Mouse (Mus musculus): Measurements from ENCODE around the gene Apol8. TPM values are rescaled to one million over a fixed set of nuclear protein-coding genes. Genes with fewer than 3 reads are reported as not detected.
"Not testable (repeated sequence)": the region's sequence is repeated elsewhere in the genome, so short reads cannot be mapped to it uniquely, and the experiment has no call there.

The Apol8 gene
- polyA plus RNA-seq, 1 experiment from 2014 or later, result 0.20 TPM

DNA sequence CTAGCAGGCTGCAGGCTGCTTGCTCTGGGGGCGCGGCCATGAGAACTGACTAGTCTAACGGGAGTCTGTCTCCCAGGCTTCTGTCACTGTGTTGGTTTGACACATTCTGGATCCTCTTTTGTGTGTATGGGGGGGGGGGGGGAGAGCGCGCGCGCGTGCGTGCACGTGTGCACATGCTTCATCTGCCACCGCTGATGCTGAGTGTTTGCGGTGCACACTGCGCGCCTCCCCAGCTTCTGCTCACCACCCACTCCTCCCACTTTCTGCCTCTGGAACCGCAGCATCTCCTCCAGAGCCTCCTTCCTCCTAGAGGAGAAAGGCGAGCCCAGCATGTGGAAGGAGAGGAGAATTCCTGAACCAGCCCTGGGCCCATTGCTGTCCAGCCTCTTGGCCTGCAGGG is 3.2 kb upstream of the Apol8 start:
- H3K27ac ChIP-seq, result no peak overlapping the region
- peaks cover 3% of the 10 kb centered on the region; the same call in 1 of the 2 replicates for H3K4me1 ChIP-seq
- no peak for DNase-seq (ENCODE audit: low spot score)
- H3K9me3 ChIP-seq (replicated peaks), result no peaks in the 10 kb centered on the region
- 95% methylated on average over 16 of the region's 16 CpGs for WGBS
- no peaks in the 10 kb centered on the region for H3K27me3 ChIP-seq (ENCODE audit: low read depth, poor library complexity, severe bottlenecking)
- H3K36me3 ChIP-seq, result peaks cover 58% of the 10 kb centered on the region
- H3K4me3 ChIP-seq, result no peak overlapping the region

DNA sequence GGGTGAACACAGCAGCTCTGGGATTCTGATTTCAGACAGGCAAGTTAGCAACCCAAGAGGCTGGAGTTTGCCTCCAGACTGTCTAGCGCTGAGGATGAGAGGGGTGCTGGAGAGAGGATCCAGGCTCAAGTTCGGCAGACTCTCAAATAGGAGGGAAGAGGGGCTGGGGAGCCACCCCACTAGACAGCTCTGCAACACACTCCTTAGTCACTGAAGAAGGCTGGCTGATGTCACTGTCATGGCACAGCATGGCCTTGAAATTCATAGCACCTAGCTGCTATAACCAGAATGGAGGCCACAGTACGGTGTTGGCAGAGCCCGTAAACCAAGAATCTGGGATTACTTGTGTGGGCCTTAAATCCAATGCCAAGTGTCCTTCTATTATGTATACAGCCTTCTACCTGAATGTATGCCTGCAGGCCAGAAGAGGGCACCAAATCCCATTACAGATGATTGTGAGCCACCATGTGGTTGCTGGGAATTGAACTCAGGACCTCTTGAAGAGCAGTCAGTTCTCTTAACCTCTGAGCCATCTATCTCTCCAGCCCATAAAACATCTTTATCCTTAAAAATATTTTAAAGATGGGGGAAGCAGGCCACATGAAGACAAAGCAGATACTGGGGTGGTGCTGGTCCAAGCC is 903 bp upstream of the Apol8 start:
- DNase-seq (ENCODE audit: low spot score), result no peak
- H3K27ac ChIP-seq, result no peak overlapping the region
- no peak overlapping the region for H3K4me3 ChIP-seq
- peaks cover 35% of the 10 kb centered on the region for H3K36me3 ChIP-seq
- 82% methylated on average over 4 of the region's 4 CpGs for WGBS
- peaks cover 3% of the 10 kb centered on the region; the same call in 1 of the 2 replicates for H3K4me1 ChIP-seq
- H3K27me3 ChIP-seq (ENCODE audit: low read depth, poor library complexity, severe bottlenecking), result no peaks in the 10 kb centered on the region
- no peaks in the 10 kb centered on the region for H3K9me3 ChIP-seq (replicated peaks)

DNA sequence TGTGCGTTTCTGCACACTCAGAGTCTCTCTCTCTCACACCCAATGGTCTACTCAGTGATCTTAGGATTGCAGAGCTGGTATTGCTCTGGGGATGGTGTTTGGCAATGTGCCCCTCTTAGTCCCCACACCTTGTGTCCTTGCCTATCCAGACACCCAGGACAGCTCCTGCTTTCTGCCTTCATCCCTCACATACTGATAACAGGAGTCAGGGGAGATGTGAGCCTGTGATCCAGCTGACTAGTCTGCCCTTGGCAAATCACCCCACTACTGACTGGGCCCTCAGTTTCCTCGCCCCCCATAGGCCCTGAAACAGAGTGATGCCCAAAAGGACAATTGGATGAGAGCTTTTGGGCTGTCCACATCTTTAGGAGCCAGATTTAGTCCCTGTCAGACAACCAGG is 722 bp downstream of the Apol8 start:
- Histone ChIP-seq H3K36me3 (peaks cover 19% of the 10 kb centered on the region), H3K27ac (no peak overlapping the region), H3K27me3 (ENCODE audit: low read depth, poor library complexity, severe bottlenecking) (no peaks in the 10 kb centered on the region), H3K9me3 (replicated peaks) (no peaks in the 10 kb centered on the region), H3K4me3 (no peak overlapping the region), H3K4me1 (peaks cover 3% of the 10 kb centered on the region; the same call in 1 of the 2 replicates)
- no peak for DNase-seq (ENCODE audit: low spot score)
- WGBS, result 64% methylated on average over 2 of the region's 2 CpGs

DNA sequence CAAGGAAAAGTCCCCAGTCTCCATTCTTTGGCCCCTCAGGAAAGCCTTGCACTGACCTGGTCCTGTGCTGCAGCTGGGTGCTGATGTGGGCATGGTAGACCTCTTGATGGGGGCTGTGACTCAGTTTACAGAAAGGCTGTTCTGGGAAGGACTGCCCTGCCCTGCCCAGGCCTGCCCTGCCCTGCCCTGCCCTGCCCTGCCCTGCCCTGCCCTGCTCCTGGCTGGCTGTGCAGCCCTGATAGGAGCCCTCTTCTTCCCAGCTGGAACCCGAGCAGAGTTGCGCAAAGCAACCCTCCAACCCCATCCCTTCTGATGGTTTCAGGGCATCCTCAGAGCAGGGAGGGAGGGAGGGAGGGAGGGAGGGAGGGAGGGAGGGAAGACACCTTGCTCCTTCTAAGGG is 1.7 kb downstream of the Apol8 start:
- Histone ChIP-seq H3K9me3 (replicated peaks) (no peaks in the 10 kb centered on the region), H3K4me1 (peaks cover 3% of the 10 kb centered on the region; the same call in 1 of the 2 replicates), H3K4me3 (no peak overlapping the region), H3K36me3 (peaks cover 9% of the 10 kb centered on the region), H3K27ac (no peak overlapping the region), H3K27me3 (ENCODE audit: low read depth, poor library complexity, severe bottlenecking) (no peaks in the 10 kb centered on the region)
- no peak for DNase-seq (ENCODE audit: low spot score)
- WGBS, result 43% methylated on average over 2 of the region's 2 CpGs

DNA sequence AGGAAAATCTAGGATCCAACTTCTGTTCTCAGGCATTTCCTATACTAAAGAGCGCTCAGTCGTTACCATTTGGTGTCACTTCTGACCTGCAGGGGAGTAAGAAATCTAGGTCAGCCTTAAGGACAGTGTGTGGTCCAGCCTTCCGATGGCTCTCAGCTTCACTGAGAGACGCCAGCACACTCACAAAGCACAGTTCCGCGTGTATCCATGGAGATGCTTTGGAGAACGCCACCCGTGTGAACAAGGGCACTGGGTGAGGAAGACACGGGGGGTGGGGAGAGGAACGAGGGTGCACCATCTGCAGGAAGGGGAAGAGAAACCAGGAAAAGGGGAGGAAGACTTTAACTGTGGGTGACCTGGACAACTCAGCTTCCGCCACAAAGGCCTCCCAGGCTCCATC is 4.4 kb downstream of the Apol8 start:
- DNase-seq (ENCODE audit: low spot score), result no peak
- Histone ChIP-seq H3K9me3 (replicated peaks) (no peaks in the 10 kb centered on the region), H3K4me1 (peaks cover 3% of the 10 kb centered on the region; the same call in 1 of the 2 replicates), H3K27me3 (ENCODE audit: low read depth, poor library complexity, severe bottlenecking) (no peaks in the 10 kb centered on the region), H3K27ac (no peak overlapping the region), H3K4me3 (no peak overlapping the region), H3K36me3 (no peaks in the 10 kb centered on the region)
- 60% methylated on average over 11 of the region's 11 CpGs for WGBS

DNA sequence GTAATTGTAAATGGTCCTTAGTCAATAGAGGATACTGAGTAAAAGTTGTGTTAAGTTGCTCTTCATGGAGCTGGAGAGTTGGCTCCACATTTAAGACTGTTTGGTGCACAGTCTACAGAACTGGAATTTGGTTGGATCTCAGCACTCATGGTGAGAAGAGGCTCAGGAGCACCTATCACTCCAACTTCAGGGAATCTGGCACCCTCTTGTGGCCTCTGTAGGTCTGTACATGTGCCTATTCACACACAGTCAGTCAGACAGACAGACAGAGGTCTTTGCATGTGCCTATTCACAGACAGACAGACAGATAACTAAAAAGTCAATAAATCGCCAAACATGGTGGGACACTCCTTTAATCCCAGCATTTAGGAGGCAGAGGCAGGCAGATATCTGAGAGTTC is 6.3 kb downstream of the Apol8 start:
- 37% methylated on average over 1 of the region's 1 CpGs for WGBS
- no peak for DNase-seq (ENCODE audit: low spot score)
- Histone ChIP-seq H3K27ac (no peak overlapping the region), H3K4me1 (no peaks in the 10 kb centered on the region), H3K4me3 (no peak overlapping the region), H3K36me3 (no peaks in the 10 kb centered on the region), H3K27me3 (ENCODE audit: low read depth, poor library complexity, severe bottlenecking) (no peaks in the 10 kb centered on the region; the same call in 1 of the 2 replicates), H3K9me3 (replicated peaks) (no peaks in the 10 kb centered on the region)

DNA sequence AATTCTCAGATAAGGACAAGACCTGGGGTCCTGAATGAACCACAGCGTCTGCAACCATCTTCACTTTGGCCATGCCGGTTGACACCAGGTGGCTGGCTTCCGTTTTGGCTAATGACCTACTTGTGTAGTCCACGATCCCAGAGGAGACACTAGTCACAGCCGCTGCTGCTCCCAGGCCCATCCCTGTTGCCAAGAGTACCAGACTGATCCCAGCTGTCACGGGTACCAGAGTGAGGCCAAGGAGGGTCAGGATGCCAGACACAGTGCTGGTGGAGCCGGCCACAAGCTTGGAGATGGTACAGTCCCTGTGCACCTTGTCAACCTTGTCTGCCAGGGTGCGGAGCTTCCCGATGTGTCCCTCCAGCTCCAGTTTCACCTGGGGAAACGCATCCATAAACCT is 7.1 kb downstream of the Apol8 start:
- no peaks in the 10 kb centered on the region for H3K9me3 ChIP-seq (replicated peaks)
- no peak for DNase-seq (ENCODE audit: low spot score)
- 94% methylated on average over 10 of the region's 10 CpGs for WGBS
- no peaks in the 10 kb centered on the region for H3K36me3 ChIP-seq
- H3K4me1 ChIP-seq, result no peaks in the 10 kb centered on the region
- no peak overlapping the region for H3K27ac ChIP-seq
- no peaks in the 10 kb centered on the region; the same call in 1 of the 2 replicates for H3K27me3 ChIP-seq (ENCODE audit: low read depth, poor library complexity, severe bottlenecking)
- H3K4me3 ChIP-seq, result no peak overlapping the region

DNA sequence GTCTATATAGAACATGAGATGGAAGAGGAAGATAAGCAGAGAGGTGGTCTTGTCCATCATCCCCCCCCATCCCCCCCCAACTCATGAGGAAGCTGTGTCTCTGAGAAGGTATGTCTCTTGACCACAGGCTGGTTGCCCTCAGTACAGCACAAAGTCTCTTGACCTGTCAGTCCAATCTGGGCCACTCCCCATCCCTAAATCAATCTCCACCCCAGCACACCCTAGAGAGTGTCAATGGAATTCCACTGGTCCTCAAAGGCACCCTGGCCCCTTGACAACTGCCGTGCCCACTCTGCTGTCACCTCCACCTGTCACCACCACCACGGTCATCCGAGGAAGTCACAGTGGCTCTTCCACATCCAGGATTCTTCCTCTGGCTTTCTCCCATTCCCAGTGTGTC is 8.4 kb downstream of the Apol8 start:
- DNase-seq (ENCODE audit: low spot score), result no peak
- no peak overlapping the region for H3K27ac ChIP-seq
- WGBS, result 75% methylated on average over 3 of the region's 3 CpGs
- no peaks in the 10 kb centered on the region for H3K36me3 ChIP-seq
- no peaks in the 10 kb centered on the region for H3K9me3 ChIP-seq (replicated peaks)
- H3K27me3 ChIP-seq (ENCODE audit: low read depth, poor library complexity, severe bottlenecking), result no peaks in the 10 kb centered on the region; the same call in 1 of the 2 replicates
- H3K4me3 ChIP-seq, result no peak overlapping the region
- H3K4me1 ChIP-seq, result no peaks in the 10 kb centered on the region

DNA sequence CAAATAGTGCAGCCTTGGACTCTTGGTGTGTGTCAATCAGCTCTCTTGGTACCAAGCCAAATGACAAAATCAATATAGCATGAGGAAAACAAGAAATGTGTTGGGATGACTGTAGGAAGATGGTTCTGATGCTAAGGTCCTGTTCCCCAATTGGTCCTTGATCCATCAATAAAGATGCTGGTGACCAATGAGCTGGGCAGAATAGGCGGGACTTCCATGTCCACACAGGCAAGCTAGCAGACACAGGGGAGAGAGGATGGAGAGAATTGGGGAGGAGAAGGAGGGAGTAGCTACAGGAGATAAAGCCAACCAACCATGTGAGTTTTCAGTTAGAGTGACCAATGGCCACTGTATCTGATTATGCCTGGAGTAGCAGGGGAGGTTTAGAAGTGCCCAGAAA is 10.5 kb downstream of the Apol8 start:
- Histone ChIP-seq H3K27me3 (ENCODE audit: low read depth, poor library complexity, severe bottlenecking) (no peaks in the 10 kb centered on the region; the same call in 1 of the 2 replicates), H3K9me3 (replicated peaks) (no peaks in the 10 kb centered on the region), H3K4me3 (no peak overlapping the region), H3K4me1 (no peaks in the 10 kb centered on the region), H3K27ac (no peak overlapping the region), H3K36me3 (no peaks in the 10 kb centered on the region)
- no peak for DNase-seq (ENCODE audit: low spot score)
- 100% methylated on average over 1 of the region's 1 CpGs for WGBS

DNA sequence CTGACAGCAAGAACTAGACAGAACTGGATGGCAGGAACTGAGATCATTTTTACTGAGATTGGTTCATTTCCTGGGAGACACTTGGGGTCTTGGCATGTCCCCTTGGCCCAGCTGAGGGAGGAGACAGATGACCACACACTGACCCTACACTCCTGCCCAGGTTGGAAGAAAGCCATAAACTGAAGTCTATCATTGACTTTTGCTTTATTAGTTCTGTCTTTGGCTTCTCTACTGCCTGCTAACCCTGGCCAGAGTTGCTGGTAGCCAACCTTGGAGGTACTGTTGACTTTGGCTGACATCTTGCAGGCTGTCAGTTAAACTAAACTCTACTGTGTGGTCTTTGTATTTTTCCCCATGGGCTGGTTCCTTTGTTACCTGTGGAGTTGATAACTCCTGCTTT is 11.7 kb downstream of the Apol8 start:
- Histone ChIP-seq H3K4me3 (no peak overlapping the region), H3K27ac (no peak overlapping the region), H3K9me3 (replicated peaks) (no peaks in the 10 kb centered on the region), H3K4me1 (no peaks in the 10 kb centered on the region), H3K36me3 (no peaks in the 10 kb centered on the region), H3K27me3 (ENCODE audit: low read depth, poor library complexity, severe bottlenecking) (no peaks in the 10 kb centered on the region; the same call in 1 of the 2 replicates)
- no peak for DNase-seq (ENCODE audit: low spot score)

DNA sequence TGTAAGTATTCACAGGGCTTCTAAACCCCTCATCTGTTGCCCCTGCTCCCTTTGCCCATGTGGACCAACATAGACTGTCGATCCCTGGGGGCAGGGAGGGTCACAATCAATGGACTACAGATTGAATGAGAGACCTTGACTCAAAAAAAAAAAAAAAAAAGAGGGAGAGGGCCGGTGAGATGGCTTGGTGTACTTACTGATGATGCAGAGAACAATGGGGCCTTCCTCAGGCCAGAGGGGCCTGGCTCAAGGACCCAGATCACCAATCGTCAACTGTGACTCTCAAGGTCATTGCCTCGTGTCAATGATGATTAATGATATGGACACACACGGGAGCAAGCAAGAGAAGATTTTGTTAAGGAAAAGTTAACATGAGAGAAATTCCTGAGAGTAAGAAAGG is 12.2 kb downstream of the Apol8 start:
- H3K27me3 ChIP-seq (ENCODE audit: low read depth, poor library complexity, severe bottlenecking), result no peaks in the 10 kb centered on the region; the same call in 1 of the 2 replicates
- no peak for DNase-seq (ENCODE audit: low spot score)
- H3K27ac ChIP-seq, result no peak overlapping the region
- WGBS, result 48% methylated on average over 5 of the region's 5 CpGs
- H3K4me3 ChIP-seq, result no peak overlapping the region
- no peaks in the 10 kb centered on the region for H3K9me3 ChIP-seq (replicated peaks)
- H3K36me3 ChIP-seq, result no peaks in the 10 kb centered on the region
- H3K4me1 ChIP-seq, result no peaks in the 10 kb centered on the region

DNA sequence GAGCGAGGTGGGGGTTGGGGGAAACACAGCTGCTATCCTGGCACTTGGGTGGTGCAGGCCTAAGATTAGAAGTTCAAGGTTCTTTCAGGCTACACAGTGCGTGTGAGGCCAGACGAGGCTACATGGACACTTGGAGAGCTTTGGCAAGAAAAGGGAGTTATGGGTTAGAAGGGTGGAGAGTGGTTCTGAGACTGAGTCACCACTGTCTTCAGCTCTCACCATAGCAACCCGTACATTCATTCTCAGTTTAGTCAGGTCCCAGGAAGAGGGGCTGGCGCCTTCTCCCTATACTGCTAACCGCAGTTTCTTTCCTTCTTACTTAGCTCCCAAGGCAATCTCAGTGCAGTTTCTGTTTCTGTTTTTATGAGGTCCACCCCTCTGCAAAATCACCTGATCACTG is 15.2 kb downstream of the Apol8 start:
- not testable (repeated sequence) for H3K4me1 ChIP-seq; H3K27ac ChIP-seq; DNase-seq (ENCODE audit: low spot score); H3K9me3 ChIP-seq (replicated peaks); H3K4me3 ChIP-seq; H3K27me3 ChIP-seq (ENCODE audit: low read depth, poor library complexity, severe bottlenecking); H3K36me3 ChIP-seq
- 91% methylated on average over 6 of the region's 6 CpGs for WGBS

DNA sequence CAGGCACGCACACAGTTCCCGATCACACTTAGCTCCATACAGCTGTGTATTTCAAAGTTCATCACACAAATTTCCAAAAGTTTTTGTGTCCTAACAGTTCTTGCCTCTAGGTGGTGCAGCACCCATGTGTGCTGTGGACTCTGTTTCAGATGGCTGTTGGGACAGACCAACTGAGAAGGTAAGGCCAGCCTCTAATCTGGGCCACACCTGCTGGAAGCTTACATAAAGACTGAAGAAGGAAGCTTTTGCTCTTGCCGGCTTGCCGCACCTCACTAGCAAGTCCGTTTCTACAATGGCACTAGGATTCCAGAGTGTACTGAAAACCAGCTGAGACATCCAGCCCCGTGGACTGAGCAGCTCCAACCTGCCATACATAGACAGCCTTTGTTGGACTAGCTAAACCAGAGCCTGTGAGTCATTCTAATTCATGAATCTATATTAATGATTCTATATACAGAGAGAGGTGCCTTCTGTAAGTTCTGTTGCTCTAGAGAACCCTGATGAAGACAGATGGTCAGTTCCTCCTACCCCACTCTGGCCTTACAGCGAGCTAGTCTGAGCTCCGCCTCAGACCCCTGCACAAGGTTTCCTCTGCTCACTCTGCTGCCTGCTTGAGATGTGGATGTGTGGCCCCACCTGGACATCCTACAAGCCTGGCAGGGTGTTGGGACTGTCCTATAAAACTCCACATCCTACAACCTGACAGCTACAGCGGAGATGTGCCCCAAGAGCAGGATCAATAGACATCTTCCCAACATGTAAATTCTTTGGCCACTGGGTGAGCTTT is 16.1 kb downstream of the Apol8 start:
- Histone ChIP-seq H3K36me3 (no peaks in the 10 kb centered on the region), H3K27me3 (ENCODE audit: low read depth, poor library complexity, severe bottlenecking) (no peaks in the 10 kb centered on the region), H3K9me3 (replicated peaks) (no peaks in the 10 kb centered on the region), H3K4me3 (no peak overlapping the region), H3K4me1 (no peaks in the 10 kb centered on the region), H3K27ac (no peak overlapping the region)
- no peak for DNase-seq (ENCODE audit: low spot score)
- 76% methylated on average over 9 of the region's 9 CpGs for WGBS

Measured in limb, embryonic 10.5 days (tissue).